In the genomic region with DNA sequence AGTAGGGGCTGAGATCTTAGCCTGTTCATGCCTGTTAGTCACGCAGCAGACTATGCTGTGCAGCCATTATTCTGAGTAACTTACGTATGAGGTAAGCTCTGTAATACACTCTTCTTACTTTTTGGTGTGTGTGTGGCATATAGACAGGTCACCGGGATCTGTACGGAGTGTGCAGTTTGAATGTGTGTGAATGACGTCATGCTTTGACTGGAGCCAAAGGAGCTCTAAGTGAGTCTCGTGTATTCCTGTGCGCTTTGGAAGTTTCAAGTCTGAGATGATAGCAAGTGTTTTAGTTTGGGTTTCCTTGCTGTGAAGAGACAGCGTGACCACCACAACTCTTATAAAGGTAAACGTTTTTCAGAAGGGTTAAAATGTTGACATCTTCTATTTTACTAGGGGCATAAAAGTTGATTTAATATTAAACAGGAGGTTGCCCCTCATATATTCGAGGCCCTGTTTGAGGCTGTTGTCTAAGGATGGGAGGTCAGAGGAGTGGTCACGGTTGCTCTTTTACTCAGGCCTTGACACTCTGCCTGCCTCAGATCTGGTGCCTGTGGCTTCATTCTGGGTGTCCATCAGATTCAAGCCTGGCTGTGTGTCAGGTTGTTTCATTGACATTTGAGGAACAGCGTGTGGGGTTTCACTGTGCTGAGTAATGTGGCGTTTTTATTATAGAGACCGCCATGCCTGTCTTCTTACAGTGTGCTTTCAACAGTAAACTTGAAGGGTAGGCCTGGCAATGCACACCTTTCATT, we compare ENCODE assay signal across 23 mouse cellular contexts. TPM values are rescaled to one million over a fixed set of nuclear protein-coding genes. Genes with fewer than 3 reads are reported as not detected.
A peak's percentile ranks its signal among the peaks of the same experiment; 100 is the strongest.
DNase-seq lines count a peak whose midpoint lies in the region; ATAC-seq and TF ChIP-seq lines count a peak whose summit lies in the region.
"Had no signal": no experiment of that assay in that cellular context is flagged by ENCODE, and none has a peak within 500 bp of the region (broad histone marks: within the 10 kb centered on the region; RNA-seq: fewer than 3 reads in every experiment).

No protein-coding gene starts in this region.

- no peak overlapping the region for H3K4me2 ChIP-seq in hindbrain, embryonic 13.5 days
- no peak overlapping the region for H3K4me2 ChIP-seq in hindbrain, embryonic 11.5 days (replicated peaks; ENCODE audit: low read depth, low read length)
- no peak overlapping the region for H3K4me2 ChIP-seq in lung, postnatal 0 days (replicated peaks; ENCODE audit: low read depth, low read length)
- H3K4me2 ChIP-seq: forebrain, embryonic 15.5 days; heart, embryonic 15.5 days; hindbrain, embryonic 15.5 days had no signal

- H3K27ac ChIP-seq in hindbrain, embryonic 13.5 days = no peak overlapping the region
- H3K27ac ChIP-seq in hindbrain, embryonic 11.5 days (ENCODE audit: low read depth, low read length) = no peak overlapping the region
- H3K27ac ChIP-seq in lung, postnatal 0 days (ENCODE audit: low read length) = no peak overlapping the region
- H3K27ac ChIP-seq: forebrain, embryonic 15.5 days; heart, embryonic 15.5 days; hindbrain, embryonic 15.5 days; liver, embryonic 14.5 days had no signal

- 70% methylated on average over 14 of the region's 14 CpGs for WGBS in hindbrain, embryonic 13.5 days
- 74% methylated on average over 14 of the region's 14 CpGs for WGBS in hindbrain, embryonic 11.5 days
- 72% methylated on average over 14 of the region's 14 CpGs for WGBS in lung, postnatal 0 days

- no peak for TF ChIP-seq EP300 in lung, postnatal 0 days (IDR thresholded peaks at IDR 0.05)

- no peaks in the 10 kb centered on the region for H3K27me3 ChIP-seq in hindbrain, embryonic 13.5 days
- no peaks in the 10 kb centered on the region for H3K27me3 ChIP-seq in hindbrain, embryonic 11.5 days (ENCODE audit: control insufficient read depth, insufficient read depth, low read length)
- no peaks in the 10 kb centered on the region for H3K27me3 ChIP-seq in lung, postnatal 0 days (replicated peaks; ENCODE audit: insufficient read depth, low read length)
- H3K27me3 ChIP-seq: forebrain, embryonic 15.5 days; heart, embryonic 15.5 days; hindbrain, embryonic 15.5 days had no signal

- peaks cover 68% of the 10 kb centered on the region for H3K4me1 ChIP-seq in hindbrain, embryonic 13.5 days (replicated peaks)
- H3K4me1 ChIP-seq in hindbrain, embryonic 11.5 days (replicated peaks; ENCODE audit: control insufficient read depth, insufficient read depth, low read length) = peaks cover 5% of the 10 kb centered on the region
- peaks cover 2% of the 10 kb centered on the region; the same call in 1 of the 2 replicates for H3K4me1 ChIP-seq in lung, postnatal 0 days (ENCODE audit: insufficient read depth, low read depth, low read length)

- TF ChIP-seq POLR2A in brain, embryonic 14.5 days (IDR thresholded peaks at IDR 0.05; ENCODE audit: borderline replicate concordance, extremely low read depth, insufficient read depth, insufficient read length, poor library complexity, severe bottlenecking) = no peak

- no peaks in the 10 kb centered on the region for H3K9me3 ChIP-seq in hindbrain, embryonic 13.5 days
- no peaks in the 10 kb centered on the region for H3K9me3 ChIP-seq in hindbrain, embryonic 11.5 days (ENCODE audit: control insufficient read depth, low read length)
- no peaks in the 10 kb centered on the region for H3K9me3 ChIP-seq in lung, postnatal 0 days (ENCODE audit: low read length)
- H3K9me3 ChIP-seq: forebrain, embryonic 15.5 days; heart, embryonic 15.5 days; hindbrain, embryonic 15.5 days had no signal

- peaks cover 4% of the 10 kb centered on the region; the same call in 1 of the 2 replicates for H3K36me3 ChIP-seq in hindbrain, embryonic 13.5 days
- no peaks in the 10 kb centered on the region for H3K36me3 ChIP-seq in hindbrain, embryonic 11.5 days (ENCODE audit: control insufficient read depth, insufficient read depth, low read length)
- no peaks in the 10 kb centered on the region for H3K36me3 ChIP-seq in lung, postnatal 0 days (ENCODE audit: insufficient read depth, low read length)
- H3K36me3 ChIP-seq: forebrain, embryonic 15.5 days; heart, embryonic 15.5 days; hindbrain, embryonic 15.5 days had no signal

- no peak overlapping the region for H3K9ac ChIP-seq in hindbrain, embryonic 13.5 days
- H3K9ac ChIP-seq in hindbrain, embryonic 11.5 days (ENCODE audit: low read depth, low read length) = no peak overlapping the region
- H3K9ac ChIP-seq in lung, postnatal 0 days (replicated peaks; ENCODE audit: low read depth) = no peak overlapping the region
- H3K9ac ChIP-seq: forebrain, embryonic 15.5 days; heart, embryonic 15.5 days; hindbrain, embryonic 15.5 days; liver, embryonic 14.5 days had no signal

- 0 out of 2 replicates have a peak, but pooled peaks have one; percentile 24 for ATAC-seq in frontal cortex, adult (ENCODE audit: low TSS enrichment)
- 0 out of 2 replicates have a peak, but pooled peaks have one; percentile 2 for ATAC-seq in hindbrain, embryonic 13.5 days (ENCODE audit: low FRiP score)
- no peak for ATAC-seq in hindbrain, embryonic 11.5 days (ENCODE audit: low FRiP score)
- peak; percentile 54; the same call in 1 of the 2 replicates for ATAC-seq in lung, postnatal 0 days
- ATAC-seq: forebrain, embryonic 15.5 days had no signal

- TF ChIP-seq CTCF in lung, postnatal 0 days (IDR thresholded peaks at IDR 0.05) = no peak
- no peak for TF ChIP-seq CTCF in brain, embryonic 14.5 days (IDR thresholded peaks at IDR 0.05; ENCODE audit: borderline replicate concordance, extremely low read depth, insufficient read depth, insufficient read length)

- no peak for DNase-seq in frontal cortex, postnatal 14 days (ENCODE audit: low spot score in 2 of 2)
- DNase-seq in hindbrain, embryonic 11.5 days (ENCODE audit: low spot score) = no peak
- no peak for DNase-seq in lung, postnatal 0 days (ENCODE audit: low spot score)
- no peak for DNase-seq in lung, postnatal 25 days (ENCODE audit: low spot score)
- peak; percentile 44 for DNase-seq in brain, embryonic 14.5 days (ENCODE audit: low read depth)
- DNase-seq in layer of hippocampus, postnatal 36 days = no peak
- DNase-seq: adrenal gland, adult 8-10 months; cerebellum, adult 18-20 months; kidney, adult 18-20 months; kidney, postnatal 14 days; layer of hippocampus, adult 9-11 months; lung, postnatal 14 days; midbrain, embryonic 14.5 days; retina, postnatal 1 day; right cerebral cortex, postnatal 4 days; thymus, postnatal 14 days had no signal

- no peak overlapping the region for H3K4me3 ChIP-seq in hindbrain, embryonic 13.5 days
- H3K4me3 ChIP-seq in hindbrain, embryonic 11.5 days (ENCODE audit: low read depth, low read length) = no peak overlapping the region
- no peak overlapping the region for H3K4me3 ChIP-seq in lung, postnatal 0 days (ENCODE audit: low read depth, low read length)
- H3K4me3 ChIP-seq: forebrain, embryonic 15.5 days; heart, embryonic 15.5 days; hindbrain, embryonic 15.5 days; myocyte had no signal

RNA-seq across cellular contexts. Expression of gene Reep3, which starts 14.5 kb away (rescaled TPM):
- 42.6 and 44.9 TPM in 2 replicates for polyA plus RNA-seq in hindbrain, embryonic 13.5 days (2015; fragmentation: Nextera tagmentation; extraction: Ambion mirVana)
- 46.4 and 53.8 TPM in 2 replicates for polyA plus RNA-seq in hindbrain, embryonic 11.5 days (2014; fragmentation: Nextera tagmentation; extraction: Ambion mirVana)
- 38.4 and 43.8 TPM in 2 replicates for polyA plus RNA-seq in lung, postnatal 0 days (2015; fragmentation: Nextera tagmentation; extraction: Ambion mirVana)
- polyA plus RNA-seq in brain, embryonic 14.5 days (2012; rRNA removed) = 26.5 and 34.8 TPM in 2 replicates
- total RNA-seq in layer of hippocampus, postnatal 36 days (2021) = 10 to 100 TPM; 20.2 to 24.1 TPM

RNA-seq across cellular contexts. Expression of gene Jmjd1c, which starts 15.3 kb away (rescaled TPM):
- polyA plus RNA-seq in hindbrain, embryonic 13.5 days (2015; fragmentation: Nextera tagmentation; extraction: Ambion mirVana) = 47.7 and 50.3 TPM in 2 replicates
- 55.0 and 63.8 TPM in 2 replicates for polyA plus RNA-seq in hindbrain, embryonic 11.5 days (2014; fragmentation: Nextera tagmentation; extraction: Ambion mirVana)
- 43.8 and 44.6 TPM in 2 replicates for polyA plus RNA-seq in lung, postnatal 0 days (2015; fragmentation: Nextera tagmentation; extraction: Ambion mirVana)
- 29.1 and 42.4 TPM in 2 replicates for polyA plus RNA-seq in brain, embryonic 14.5 days (2012; rRNA removed)
- total RNA-seq in layer of hippocampus, postnatal 36 days (2021) = 100 to 1,000 TPM; 103 to 110 TPM
